Mouse (Mus musculus): ENCODE results near the gene Rpl38.
A peak's percentile ranks its signal among the peaks of the same experiment; 100 is the strongest.

Gene Rpl38

DNA sequence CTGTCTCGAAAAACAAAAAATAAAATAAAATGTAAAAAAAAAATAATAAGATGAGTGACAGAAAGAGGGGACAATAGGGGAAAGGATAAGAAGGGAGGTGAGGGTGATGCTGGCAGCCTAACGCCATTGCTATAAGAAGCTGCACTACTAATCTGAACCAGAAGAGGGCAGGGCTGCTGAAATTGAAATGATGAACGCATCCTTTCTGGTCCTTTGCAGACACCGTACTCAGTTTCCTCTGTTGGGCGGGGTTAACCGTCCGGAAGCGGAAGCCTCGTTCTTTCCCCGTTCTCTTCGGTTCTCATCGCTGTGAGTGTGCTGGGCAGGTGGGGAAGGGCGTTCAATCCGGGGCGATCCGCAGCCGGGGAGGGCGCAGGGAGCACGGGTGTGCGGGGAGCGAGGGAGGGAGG, at the start of gene Rpl38:
Gene Rpl38 (plus strand): TSS at position 224 of the 410 bp plus-strand sequence.
- peak; percentile 81 to 97 for DNase-seq (ENCODE audit: low spot score in 2 of 2)

DNA sequence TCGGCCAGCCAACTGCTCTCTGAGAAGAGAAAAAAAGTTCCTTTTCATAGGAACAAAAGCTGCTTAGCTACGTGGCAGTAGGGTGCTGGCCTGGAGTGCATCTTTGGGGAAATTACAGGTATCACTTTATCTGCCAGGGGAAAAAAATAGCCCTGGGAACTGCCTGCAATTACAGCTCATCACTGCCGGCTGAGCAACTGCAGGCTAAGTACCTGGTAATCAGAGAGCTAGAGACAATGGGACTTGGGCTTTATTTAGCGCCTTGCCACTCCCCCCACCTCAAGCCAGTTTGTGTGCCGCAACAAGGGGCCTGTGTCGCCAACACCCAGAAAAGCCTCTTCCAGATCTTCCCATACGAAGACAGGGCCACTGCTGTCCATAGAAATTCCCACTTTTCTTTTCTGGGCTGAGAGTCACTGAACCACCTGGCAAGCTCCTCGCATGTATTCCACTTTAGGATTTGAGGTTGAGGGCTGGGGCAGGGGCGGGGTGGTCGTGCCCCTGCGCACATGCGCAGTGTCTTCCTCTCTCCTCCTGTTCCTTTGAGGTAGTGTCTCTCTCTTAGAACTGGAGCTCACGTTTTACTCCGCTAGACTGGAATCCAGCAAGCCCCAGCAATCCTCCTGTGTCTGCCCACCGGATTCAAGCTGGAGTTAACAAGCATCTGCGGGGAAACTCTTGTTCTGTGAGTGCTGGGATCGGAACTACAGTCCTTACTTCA, 49.5 kb upstream of the Rpl38 start:
- DNase-seq (ENCODE audit: low spot score in 2 of 2) = peak in 1 of 2 experiments; percentile 27

DNA sequence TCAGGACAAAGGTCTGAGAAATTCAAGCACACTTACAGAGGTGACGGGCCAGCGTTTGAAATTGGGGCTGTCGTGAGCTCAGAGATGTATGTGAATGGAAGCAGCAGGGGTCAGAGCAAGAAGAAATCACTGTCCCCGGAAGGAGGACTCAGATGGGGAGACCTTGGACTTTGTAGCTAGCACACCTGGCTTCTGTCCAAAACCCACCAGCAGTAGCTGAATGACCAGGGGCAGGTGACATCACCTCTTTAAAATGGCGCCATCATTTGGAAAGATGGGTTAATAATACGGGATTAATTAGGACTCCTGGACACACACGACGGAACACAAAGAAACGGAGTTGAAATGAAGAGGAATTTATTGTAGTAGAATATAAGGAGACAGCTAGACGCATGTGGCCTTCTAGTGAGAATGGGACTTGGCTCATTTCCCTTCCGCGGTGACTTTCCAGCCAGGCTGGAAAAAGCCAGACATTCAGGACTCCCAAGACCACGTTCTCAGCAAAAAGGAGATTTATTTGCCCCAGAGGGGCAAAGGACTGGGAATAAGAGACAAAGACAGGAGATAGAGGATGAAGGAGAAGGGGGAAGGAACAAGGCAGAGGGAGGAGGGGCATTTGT, 42.1 kb upstream of the Rpl38 start:
- no peak for DNase-seq (ENCODE audit: low spot score in 2 of 2)

DNA sequence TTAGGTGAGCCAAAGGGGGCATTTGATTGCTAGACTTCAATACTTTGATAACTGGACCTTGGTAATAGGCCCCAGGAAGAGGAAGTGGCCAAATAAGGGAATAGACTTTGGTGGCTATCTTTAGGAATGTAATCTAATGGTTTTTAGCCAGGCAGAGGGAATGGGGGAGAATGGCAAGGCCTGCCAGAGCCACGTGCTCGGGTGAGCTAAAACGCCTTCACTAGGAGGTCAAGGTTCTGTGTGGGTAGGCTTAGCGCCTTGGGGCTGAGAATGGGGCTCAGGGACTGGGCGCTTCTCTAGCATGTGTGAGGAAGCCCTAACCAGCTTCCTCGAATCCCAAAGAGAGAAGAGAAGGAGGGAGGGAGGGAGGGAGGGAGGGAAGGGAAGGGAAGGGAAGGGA, 41.3 kb upstream of the Rpl38 start:
- DNase-seq (ENCODE audit: low spot score in 2 of 2) = no peak

DNA sequence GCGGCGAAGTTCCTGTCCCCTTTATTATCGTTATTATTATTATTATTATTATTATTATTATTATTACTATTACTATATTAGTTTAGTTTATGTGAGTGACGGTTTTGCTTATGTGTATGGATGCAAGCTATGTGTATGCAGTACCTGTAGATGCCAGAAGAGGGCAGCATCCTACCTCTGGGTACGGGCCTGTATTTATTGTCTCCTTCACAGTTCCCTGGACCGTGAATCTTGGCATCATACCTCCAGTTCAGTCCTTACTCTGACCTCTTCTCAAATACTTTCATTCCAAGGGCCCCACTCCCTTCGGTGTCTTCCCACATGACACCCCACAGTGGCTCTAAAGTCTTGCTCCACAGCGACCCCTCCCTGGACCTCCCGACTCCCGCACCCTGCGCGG, 40.3 kb upstream of the Rpl38 start:
- no peak for DNase-seq (ENCODE audit: low spot score in 2 of 2)

DNA sequence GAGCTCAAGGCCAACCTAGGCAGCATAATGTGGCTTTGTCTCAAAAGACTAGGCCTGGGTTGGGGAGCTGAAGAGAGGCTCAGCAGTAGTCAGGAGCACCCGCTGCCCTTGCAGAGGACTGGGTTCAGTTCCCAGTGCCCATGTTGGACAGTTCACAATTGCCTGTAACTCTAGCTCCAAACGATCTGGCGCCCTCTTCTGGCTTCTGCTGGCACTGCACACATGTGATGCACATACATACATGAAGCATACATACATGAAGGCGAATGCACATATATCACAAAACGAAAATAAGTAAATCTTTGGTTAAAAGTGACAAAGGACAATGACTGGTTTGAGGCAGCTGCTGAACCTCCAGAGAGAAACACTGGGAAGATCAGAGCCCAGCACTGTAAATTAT, 38.3 kb upstream of the Rpl38 start:
- DNase-seq (ENCODE audit: low spot score in 2 of 2) = no peak

DNA sequence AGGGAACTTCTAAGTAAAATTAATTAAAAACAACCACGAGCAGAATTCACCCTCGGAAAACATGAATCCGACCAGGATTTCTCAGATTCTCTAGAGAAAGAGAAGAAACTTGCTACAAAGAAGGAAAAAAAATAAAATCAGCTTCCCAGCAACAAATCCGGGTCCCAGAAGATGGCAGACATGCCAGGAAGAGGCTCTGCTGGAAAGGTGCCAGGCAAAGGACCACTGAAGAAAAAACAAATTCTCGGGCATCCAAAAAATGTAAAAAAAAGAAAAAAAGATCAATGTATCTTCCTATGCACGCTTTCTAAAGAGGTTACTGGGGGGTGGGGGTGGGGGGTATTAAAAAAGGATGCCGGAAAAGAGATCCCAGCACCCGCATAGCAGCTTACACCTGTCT, 36.1 kb upstream of the Rpl38 start:
- no peak for DNase-seq (ENCODE audit: low spot score in 2 of 2)

DNA sequence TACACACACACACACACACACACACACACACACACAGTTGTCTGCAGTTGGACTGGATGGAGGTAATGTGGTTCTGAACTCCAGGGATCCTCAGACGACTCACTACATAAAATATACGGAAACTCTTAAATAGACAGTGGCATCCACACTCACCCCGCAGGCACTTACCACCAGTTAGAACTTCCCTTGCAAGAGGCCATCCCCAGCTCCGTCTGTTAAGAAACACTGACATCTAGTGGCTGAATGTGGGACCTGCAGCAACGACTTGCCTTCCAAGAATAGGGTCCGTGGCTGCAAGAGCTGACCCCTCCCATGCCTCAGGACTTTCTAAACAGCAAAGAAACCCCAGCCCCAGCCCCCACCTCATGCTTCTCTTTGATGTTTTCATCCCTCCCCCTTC, 32.0 kb upstream of the Rpl38 start:
- DNase-seq (ENCODE audit: low spot score in 2 of 2) = peak; percentile 53 to 90

DNA sequence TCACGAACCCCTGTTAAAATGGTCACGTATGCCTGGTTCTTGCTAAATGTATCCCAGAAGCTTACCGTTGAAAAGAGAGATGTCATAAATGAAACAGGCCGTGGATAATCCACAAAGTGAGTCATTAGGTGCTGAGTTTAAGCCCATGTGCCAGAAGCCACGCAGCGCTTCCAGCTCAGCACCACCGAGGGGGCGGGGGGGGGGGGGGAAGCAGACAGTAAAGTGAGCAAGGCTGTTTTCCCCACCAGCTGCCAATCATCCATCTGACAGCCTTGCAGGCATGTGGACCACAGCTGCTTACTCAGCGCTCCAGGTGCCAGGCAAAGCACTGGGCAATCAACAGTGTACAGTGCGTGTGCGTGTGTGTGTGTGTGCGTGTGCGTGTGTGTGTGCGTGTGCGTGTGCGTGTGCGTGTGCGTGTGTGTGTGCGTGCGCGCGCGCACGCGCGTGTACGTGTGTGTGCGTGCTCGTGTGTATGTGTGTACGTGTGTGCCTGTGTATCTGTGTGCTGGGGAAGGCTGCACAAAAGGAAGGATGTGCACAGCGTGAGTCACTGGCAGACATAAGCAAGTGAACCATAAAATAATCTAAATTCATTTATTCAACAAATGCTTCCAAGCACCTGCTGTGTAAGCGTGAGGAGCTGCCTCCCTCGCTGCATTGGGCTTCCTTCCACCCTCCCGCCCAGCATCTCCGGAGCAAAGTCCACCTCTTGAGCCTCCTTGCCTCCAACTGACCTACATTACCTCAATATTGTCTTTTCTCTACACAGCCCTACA, 31.4 kb upstream of the Rpl38 start:
- peak in 1 of 2 experiments; percentile 62 for DNase-seq (ENCODE audit: low spot score in 2 of 2)

DNA sequence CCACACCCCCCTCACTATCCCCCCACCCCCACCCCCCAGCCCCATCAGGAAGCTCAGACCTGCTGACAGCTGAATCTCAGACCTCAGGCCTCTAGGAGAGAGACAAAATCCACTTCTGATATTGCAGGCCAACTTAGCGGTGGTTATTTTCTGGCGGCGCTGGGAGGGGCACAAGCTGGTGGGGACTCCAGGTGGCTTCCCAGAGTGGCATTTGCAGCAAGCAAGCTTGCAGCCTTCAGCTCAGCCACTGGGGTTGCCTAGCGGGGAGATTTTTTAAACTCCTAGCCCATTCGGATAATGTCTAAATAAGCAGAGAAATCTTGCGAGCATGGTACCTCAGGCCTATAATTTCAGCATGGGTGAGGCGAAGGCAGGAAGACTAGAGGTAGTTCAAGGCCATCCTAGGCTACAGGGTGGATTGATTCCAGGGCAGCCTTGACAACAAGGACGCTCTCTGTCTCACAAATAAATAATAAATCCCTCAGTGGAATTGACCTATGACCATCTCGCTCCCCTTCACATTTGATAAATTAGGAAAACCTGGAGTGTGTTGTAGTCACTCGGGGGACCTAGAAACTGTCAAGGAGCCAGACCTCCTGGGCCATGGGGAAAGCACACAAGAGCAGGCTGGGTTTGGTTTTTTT, 29.6 kb upstream of the Rpl38 start:
- DNase-seq (ENCODE audit: low spot score in 2 of 2) = no peak

DNA sequence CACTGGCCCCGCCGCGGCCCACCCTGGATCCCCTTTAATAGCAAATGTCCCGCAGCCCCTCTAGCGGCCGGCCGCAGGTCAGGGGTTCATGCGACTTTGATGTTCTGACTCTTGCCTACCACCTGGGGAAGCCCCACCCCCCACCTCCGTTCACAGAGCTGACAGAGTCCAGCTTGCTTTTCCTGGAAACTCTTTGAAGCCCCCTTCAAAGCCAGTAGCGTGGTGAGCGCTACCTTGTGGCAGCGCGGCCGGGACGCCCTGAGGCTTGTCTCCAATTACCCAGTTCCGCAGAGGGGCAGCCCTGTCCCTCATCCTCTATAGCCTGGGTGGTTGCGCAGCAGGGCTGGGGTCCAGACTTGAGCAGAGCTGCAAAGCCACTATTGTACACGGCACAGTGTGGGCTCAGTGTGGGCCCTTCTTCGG, 28.6 kb upstream of the Rpl38 start:
- DNase-seq (ENCODE audit: low spot score in 2 of 2) = no peak

DNA sequence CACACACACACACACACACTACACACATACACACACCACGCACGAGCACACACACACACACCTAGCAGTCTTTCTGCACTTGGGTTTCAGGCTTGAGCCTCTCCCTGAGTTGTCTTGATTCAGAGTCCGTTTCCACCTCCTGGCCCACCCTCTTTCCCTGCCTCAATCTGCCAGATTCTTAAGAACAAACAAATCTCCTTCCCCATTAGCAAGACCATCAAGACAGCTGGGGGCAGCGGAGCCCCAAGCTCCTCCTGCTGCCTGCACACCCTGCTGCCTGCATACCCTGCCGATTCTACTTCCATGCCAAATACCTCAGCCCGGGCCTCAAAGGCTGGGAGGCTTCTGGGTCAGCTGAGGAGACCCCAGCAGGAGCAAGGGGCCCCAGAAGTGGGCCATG, 27.7 kb upstream of the Rpl38 start:
- no peak for DNase-seq (ENCODE audit: low spot score in 2 of 2)

DNA sequence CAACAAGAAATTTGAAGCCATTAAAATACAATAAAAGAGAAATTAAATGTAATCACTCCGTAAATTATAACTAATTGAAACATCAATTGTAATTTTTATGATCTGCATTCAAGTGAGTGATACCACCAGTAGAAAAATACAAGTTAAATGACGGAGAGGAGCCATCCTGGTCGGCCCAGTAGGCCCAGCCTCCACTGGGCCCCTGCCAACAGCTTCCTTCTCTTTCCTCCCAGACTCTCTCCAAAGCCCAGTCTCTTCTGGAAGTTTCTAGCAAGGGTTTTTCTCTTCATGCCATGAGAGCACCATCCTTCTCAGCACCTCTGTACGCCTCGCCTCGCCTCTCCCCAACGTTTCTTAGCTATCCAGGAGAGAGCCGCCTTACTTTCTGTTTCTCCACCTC, 27.2 kb upstream of the Rpl38 start:
- no peak for DNase-seq (ENCODE audit: low spot score in 2 of 2)

DNA sequence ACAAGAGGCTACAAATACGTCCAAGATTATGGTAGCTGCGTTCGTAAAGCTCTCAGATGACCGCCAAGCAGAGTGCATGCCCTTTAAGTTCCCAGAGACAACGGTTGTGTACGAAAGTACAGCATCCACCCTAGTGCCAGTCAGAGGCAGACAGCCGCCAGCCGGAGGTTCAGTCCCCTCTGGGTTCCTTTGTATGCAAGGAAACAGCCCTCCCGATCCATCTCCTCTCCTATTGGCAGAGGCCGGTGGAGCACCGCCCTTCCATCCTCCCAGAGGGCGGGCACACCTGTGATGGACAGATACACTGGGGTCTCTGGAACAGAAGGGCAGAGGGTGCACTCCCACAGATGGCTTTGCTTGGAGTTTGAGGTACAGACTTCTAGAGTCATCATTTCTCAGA, 26.1 kb upstream of the Rpl38 start:
- no peak for DNase-seq (ENCODE audit: low spot score in 2 of 2)

DNA sequence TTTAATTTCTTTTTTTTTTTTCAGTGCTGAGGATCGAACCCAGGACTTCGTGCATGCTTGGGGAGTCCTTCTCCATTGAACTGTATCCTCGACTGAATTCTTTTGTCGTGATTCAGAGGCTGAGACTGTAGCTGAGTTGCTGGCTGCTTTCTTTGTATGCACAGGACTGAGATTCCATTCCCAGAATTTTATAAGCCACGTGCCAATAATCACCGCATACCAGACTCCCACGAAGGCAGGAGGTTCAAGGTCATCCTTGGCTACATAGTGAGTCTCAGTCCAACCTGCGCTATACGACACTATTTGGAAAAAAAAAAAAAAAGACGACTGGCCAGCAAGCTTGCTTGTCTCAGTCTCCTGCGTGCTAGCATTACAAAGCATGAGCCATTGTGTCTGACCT, 25.4 kb upstream of the Rpl38 start:
- no peak for DNase-seq (ENCODE audit: low spot score in 2 of 2)

DNA sequence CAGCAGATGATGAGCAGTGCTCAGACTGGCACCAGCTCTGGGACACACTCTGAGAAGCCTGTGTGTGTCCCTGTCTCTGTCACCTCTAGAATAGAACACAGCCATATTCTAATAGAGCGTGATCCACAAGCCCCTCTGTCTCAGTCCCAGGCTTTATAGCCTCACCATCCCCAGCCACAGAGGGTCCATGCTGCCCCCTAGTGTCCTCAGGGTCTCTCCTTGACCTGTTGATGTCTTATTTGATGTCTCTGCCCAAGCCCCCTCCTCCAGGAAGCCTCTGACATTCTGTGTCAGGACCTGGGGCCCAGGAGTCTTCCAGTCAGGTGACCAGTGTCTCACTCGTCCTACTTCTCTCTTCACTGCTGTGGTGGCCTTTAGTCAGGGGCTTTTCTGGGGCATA, 24.2 kb upstream of the Rpl38 start:
- no peak for DNase-seq (ENCODE audit: low spot score in 2 of 2)

DNA sequence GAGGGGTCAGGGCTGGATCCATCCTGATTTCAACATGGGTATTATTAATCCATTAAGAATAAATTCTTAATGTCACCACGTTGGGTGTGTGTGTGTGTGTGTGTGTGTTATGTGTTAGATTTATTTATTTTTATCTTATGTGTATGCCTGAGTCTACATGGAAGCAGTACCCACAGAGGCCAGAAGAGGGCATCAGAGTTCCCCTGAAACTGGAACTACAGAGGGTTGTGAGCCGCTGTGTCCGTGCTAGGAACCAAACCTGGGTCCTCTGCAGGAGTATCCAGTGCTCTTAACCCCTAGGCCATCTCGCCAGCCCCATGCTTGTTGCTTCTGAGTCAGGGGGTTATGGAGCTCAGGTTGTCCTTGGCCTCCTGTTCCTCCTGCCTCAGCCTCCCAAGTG, 18.8 kb upstream of the Rpl38 start:
- DNase-seq (ENCODE audit: low spot score in 2 of 2) = no peak

DNA sequence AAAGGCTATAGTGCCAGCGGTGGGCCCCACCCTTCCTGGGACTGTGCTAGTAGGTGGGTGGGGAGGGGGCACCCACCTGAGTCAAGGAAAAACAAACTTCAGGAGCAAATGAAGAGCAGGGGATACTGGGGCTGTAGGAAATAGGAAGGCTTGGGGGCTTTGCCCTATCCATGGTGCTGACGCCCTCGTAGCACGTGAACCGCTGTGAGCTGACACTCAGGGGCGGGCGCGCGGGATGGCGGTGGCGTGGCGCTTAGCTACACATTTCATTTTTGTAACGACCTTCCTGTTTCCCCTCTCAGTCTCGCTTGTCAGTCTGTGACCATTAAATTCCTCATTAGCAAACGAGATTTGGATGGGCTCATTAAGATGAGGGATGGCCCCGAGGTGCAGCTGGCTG, 15.8 kb upstream of the Rpl38 start:
- no peak for DNase-seq (ENCODE audit: low spot score in 2 of 2)

DNA sequence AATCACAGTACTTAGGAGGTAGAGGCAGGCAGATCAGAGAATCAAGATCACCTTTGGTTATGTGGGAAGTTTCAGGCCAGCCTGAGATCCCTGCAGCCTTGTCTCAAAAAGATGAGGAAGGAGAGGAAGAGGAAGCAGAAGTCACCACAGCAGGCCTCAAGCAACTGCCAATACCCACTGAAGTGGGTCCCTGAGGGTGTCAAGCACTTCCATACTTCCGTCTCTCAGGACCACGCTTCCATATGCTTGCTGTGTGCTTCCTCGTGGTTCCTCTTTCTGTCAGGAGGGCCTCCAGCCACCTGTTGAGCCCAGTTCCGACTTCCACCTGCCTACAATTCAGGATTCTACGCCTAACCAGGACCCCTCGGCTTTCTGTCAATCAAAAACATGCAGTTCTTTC, 14.7 kb upstream of the Rpl38 start:
- DNase-seq (ENCODE audit: low spot score in 2 of 2) = no peak

DNA sequence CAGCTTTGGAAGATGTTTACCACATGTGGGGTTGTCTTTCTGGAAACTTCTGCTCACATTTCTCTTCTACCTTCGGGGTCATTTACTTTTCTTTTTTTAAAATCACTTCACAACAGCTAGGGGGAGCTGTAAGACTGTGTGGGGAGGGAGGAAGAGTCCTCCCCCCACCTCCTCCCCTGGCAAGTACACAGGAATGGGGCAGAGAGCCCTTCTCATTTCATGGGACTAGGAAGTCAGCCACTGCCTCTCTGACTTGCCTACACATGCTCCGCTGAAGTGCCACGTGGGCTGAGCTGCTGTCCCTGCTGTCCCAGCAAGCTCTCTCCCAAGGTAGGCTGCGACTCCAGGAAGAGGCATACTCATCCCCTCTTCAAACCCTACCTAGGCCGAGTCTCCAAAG, 13.8 kb upstream of the Rpl38 start:
- no peak for DNase-seq (ENCODE audit: low spot score in 2 of 2)

DNA sequence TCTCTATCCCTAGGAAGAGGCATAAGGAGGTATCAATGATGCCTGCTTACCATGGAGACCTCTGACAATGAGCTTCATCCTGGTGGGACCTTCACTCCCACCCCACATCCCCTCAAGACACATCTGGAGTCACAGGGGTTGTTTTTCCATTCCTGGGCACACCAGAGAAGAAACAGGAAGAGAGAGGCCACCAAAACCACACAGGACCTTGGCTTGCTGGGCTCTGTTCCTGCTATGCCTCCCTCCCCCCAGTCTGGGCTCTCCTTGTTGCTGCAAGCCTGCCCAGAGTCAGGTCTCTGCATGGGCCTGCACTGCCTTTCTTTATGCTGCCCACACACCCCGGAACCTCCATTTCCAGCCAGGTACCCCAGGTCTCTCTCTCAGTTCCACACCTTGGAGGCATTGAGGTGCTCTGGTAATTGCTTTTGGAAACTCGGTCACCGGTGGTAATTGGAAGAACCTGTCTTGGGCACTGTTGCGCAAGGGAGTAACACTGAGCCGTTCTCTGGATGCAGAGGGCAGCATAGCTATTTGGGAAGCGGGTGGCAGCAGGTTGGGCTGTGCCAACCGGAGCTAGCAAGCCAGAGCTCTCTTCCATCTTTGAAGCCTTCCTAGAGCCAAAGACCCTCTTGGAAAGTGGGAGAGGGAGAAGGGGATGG, 12.8 kb upstream of the Rpl38 start:
- no peak for DNase-seq (ENCODE audit: low spot score in 2 of 2)

Measured in left cerebral cortex, adult 9 months (tissue).